Mouse (Mus musculus): ENCODE measurements around the gene Aff4.

- TF ChIP-seq POLR2A (IDR thresholded peaks at IDR 0.05; ENCODE audit: borderline replicate concordance, extremely low read depth, insufficient read depth, insufficient read length, poor library complexity, severe bottlenecking): no peak
- TF ChIP-seq CTCF (IDR thresholded peaks at IDR 0.05; ENCODE audit: borderline replicate concordance, extremely low read depth, insufficient read depth, insufficient read length): no peak
Measured at GRCm38 (mm10) chr11:53431347-53432056, 80.9 kb downstream of the Aff4 start.
